ENCODE assay signal across 9 mouse cellular contexts in the genomic region with DNA sequence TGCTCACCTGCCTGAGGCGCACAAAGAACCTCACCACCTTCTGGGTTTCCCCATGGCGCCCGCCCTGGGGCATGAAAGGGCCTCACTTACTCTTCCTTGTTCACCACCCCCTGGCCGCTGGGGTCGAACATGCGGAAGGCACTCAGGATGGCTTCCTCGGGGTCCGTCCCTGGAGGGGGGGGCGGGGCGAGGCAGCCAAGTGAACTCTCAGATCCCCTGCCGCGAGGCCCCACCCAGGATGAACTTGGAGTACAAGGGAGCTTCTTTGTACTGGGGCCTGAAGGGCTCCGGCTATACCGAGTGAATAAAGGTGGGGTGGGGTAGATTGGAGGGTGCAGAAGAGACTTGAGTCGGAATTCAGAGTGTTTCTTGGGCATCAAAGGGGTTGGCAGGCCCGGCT. TPM values are rescaled to one million over a fixed set of nuclear protein-coding genes. Genes with fewer than 3 reads are reported as not detected.
A peak's percentile ranks its signal among the peaks of the same experiment; 100 is the strongest.
DNase-seq lines count a peak whose midpoint lies in the region; ATAC-seq lines count a peak whose summit lies in the region.
"Had no signal": no experiment of that assay in that cellular context is flagged by ENCODE, and none has a peak within 500 bp of the region (broad histone marks: within the 10 kb centered on the region; RNA-seq: fewer than 3 reads in every experiment).

No protein-coding gene starts in this region.

- H3K4me3 ChIP-seq in heart, embryonic 14.5 days (ENCODE audit: control insufficient read depth in 1 of 2, insufficient read depth in 1 of 2, low read depth in 1 of 2, low read length in 2 of 2), result peak overlapping the region; percentile 42 to 58
- H3K4me3 ChIP-seq in lung, embryonic 15.5 days, result no peak overlapping the region
- H3K4me3 ChIP-seq in limb, embryonic 12.5 days (replicated peaks), result no peak overlapping the region

- H3K4me2 ChIP-seq in heart, embryonic 14.5 days (ENCODE audit: low read length), result peak overlapping the region; percentile 73
- H3K4me2 ChIP-seq in lung, embryonic 15.5 days, result peak overlapping the region; percentile 42
- H3K4me2 ChIP-seq in limb, embryonic 12.5 days, result peak overlapping the region; percentile 15; the same call in 1 of the 2 replicates

- DNase-seq in heart, adult 11 months, result no peak
- no peak for DNase-seq in lung, postnatal 36 days
- DNase-seq in R1 (ENCODE audit: low read depth, low spot score), result peak; percentile 63
- no peak for DNase-seq in urinary bladder, postnatal 25 days (ENCODE audit: low spot score)
- no peak for DNase-seq in adipocyte (ENCODE audit: low spot score)

- H3K36me3 ChIP-seq in heart, embryonic 14.5 days (ENCODE audit: control insufficient read depth, insufficient read depth, low read length), result 0 out of 2 replicates have a peak, but pooled peaks cover 4% of the 10 kb centered on the region
- no peaks in the 10 kb centered on the region for H3K36me3 ChIP-seq in lung, embryonic 15.5 days
- no peaks in the 10 kb centered on the region for H3K36me3 ChIP-seq in limb, embryonic 12.5 days

- peak overlapping the region; percentile 81 for H3K9ac ChIP-seq in heart, embryonic 14.5 days (ENCODE audit: low read length)
- H3K9ac ChIP-seq in lung, embryonic 15.5 days, result no peak overlapping the region
- no peak overlapping the region for H3K9ac ChIP-seq in limb, embryonic 12.5 days (replicated peaks)

- H3K27ac ChIP-seq in heart, embryonic 14.5 days (replicated peaks in 1 of 2; ENCODE audit: control insufficient read depth in 1 of 2, insufficient read depth in 1 of 2, low read depth in 2 of 2, low read length in 2 of 2), result peak overlapping the region; percentile 77 to 81
- H3K27ac ChIP-seq in lung, embryonic 15.5 days, result no peak overlapping the region
- H3K27ac ChIP-seq in limb, embryonic 12.5 days, result no peak overlapping the region

- ATAC-seq in heart, embryonic 14.5 days (ENCODE audit: insufficient number of reproducible peaks, insufficient read depth, low FRiP score, low read depth), result no peak
- ATAC-seq in lung, embryonic 15.5 days (ENCODE audit: borderline replicate concordance, extremely low read depth, low FRiP score, low TSS enrichment), result no peak
- no peak for ATAC-seq in limb, embryonic 12.5 days (ENCODE audit: insufficient number of reproducible peaks, insufficient read depth, low FRiP score, low TSS enrichment, low read depth)

- H3K27me3 ChIP-seq in heart, embryonic 14.5 days (ENCODE audit: control insufficient read depth, insufficient read depth, low read length), result 0 out of 2 replicates have a peak, but pooled peaks cover under 1% of the 10 kb centered on the region
- peaks cover 4% of the 10 kb centered on the region; the same call in 1 of the 2 replicates for H3K27me3 ChIP-seq in lung, embryonic 15.5 days
- H3K27me3 ChIP-seq in limb, embryonic 12.5 days, result peaks cover 60% of the 10 kb centered on the region

- H3K9me3 ChIP-seq in heart, embryonic 14.5 days (ENCODE audit: control insufficient read depth, low read length), result no peaks in the 10 kb centered on the region
- no peaks in the 10 kb centered on the region for H3K9me3 ChIP-seq in lung, embryonic 15.5 days
- no peaks in the 10 kb centered on the region for H3K9me3 ChIP-seq in limb, embryonic 12.5 days

- H3K4me1 ChIP-seq in heart, embryonic 14.5 days (ENCODE audit: control insufficient read depth in 2 of 2, insufficient read depth in 2 of 2, low read length in 2 of 2), result peaks cover 52 to 55% of the 10 kb centered on the region in 2 experiments
- H3K4me1 ChIP-seq in lung, embryonic 15.5 days, result peaks cover 30% of the 10 kb centered on the region
- H3K4me1 ChIP-seq in limb, embryonic 12.5 days (replicated peaks), result peaks cover 43% of the 10 kb centered on the region

- WGBS in heart, embryonic 14.5 days, result 5% methylated on average over 16 of the region's 16 CpGs
- 15% methylated on average over 16 of the region's 16 CpGs for WGBS in lung, embryonic 15.5 days
- 13% methylated on average over 16 of the region's 16 CpGs for WGBS in limb, embryonic 12.5 days

RNA-seq across cellular contexts. Expression of a gene that starts 1.4 kb away (rescaled TPM):
- polyA plus RNA-seq in heart, embryonic 14.5 days (2014; fragmentation: Nextera tagmentation; extraction: Ambion mirVana), result 5,314 and 7,420 TPM in 2 replicates
- 273 and 720 TPM in 2 replicates for polyA plus RNA-seq in lung, embryonic 15.5 days (2015; fragmentation: Nextera tagmentation; extraction: Ambion mirVana)
- 1.3 and 2.4 TPM in 2 replicates for polyA plus RNA-seq in limb, embryonic 12.5 days (2016; fragmentation: Nextera tagmentation; extraction: Ambion mirVana)
- polyA plus RNA-seq: cortical plate, adult 2 months had no signal

RNA-seq across cellular contexts. Expression of a gene that starts 19.1 kb away (rescaled TPM):
- polyA plus RNA-seq in heart, embryonic 14.5 days (2014; fragmentation: Nextera tagmentation; extraction: Ambion mirVana), result 77.0 and 86.2 TPM in 2 replicates
- polyA plus RNA-seq in lung, embryonic 15.5 days (2015; fragmentation: Nextera tagmentation; extraction: Ambion mirVana), result 149 and 160 TPM in 2 replicates
- polyA plus RNA-seq in limb, embryonic 12.5 days (2016; fragmentation: Nextera tagmentation; extraction: Ambion mirVana), result 127 and 129 TPM in 2 replicates

RNA-seq across cellular contexts. Expression of a gene that starts 35.5 kb away (rescaled TPM):
- polyA plus RNA-seq in heart, embryonic 14.5 days (2014; fragmentation: Nextera tagmentation; extraction: Ambion mirVana), result 25.0 and 32.8 TPM in 2 replicates
- 31.3 and 37.6 TPM in 2 replicates for polyA plus RNA-seq in lung, embryonic 15.5 days (2015; fragmentation: Nextera tagmentation; extraction: Ambion mirVana)
- polyA plus RNA-seq in limb, embryonic 12.5 days (2016; fragmentation: Nextera tagmentation; extraction: Ambion mirVana), result 12.5 and 15.2 TPM in 2 replicates

RNA-seq across cellular contexts. Expression of a gene that starts 52.7 kb away (rescaled TPM):
- 0.39 and 0.65 TPM in 2 replicates for polyA plus RNA-seq in heart, embryonic 14.5 days (2014; fragmentation: Nextera tagmentation; extraction: Ambion mirVana)
- 1.7 and 1.9 TPM in 2 replicates for polyA plus RNA-seq in lung, embryonic 15.5 days (2015; fragmentation: Nextera tagmentation; extraction: Ambion mirVana)
- polyA plus RNA-seq in limb, embryonic 12.5 days (2016; fragmentation: Nextera tagmentation; extraction: Ambion mirVana), result 0.78 and 0.90 TPM in 2 replicates

RNA-seq across cellular contexts. Expression of a gene that starts 58.3 kb away (rescaled TPM):
- 17.8 and 19.1 TPM in 2 replicates for polyA plus RNA-seq in heart, embryonic 14.5 days (2014; fragmentation: Nextera tagmentation; extraction: Ambion mirVana)
- polyA plus RNA-seq in lung, embryonic 15.5 days (2015; fragmentation: Nextera tagmentation; extraction: Ambion mirVana), result 58.6 and 61.4 TPM in 2 replicates
- 52.8 and 57.9 TPM in 2 replicates for polyA plus RNA-seq in limb, embryonic 12.5 days (2016; fragmentation: Nextera tagmentation; extraction: Ambion mirVana)

Comparison
In these comparisons a context has a peak if more than half of its experiments do, and no peak if none do; other contexts are left out.
1. H3K27ac ChIP-seq: peak in heart, embryonic 14.5 days (2 of 2); none in lung, embryonic 15.5 days (single experiment) and limb, embryonic 12.5 days (single experiment).
2. H3K4me2 ChIP-seq: peak in every context shown above with its lines; median percentile 73 in heart, embryonic 14.5 days; 42 in lung, embryonic 15.5 days; 15 in limb, embryonic 12.5 days.
3. H3K4me3 ChIP-seq: peak in heart, embryonic 14.5 days (2 of 2); none in lung, embryonic 15.5 days (single experiment) and limb, embryonic 12.5 days (single experiment).
4. RNA of a gene that starts 1.4 kb away (polyA plus RNA-seq): 5,314 to 7,420 TPM in heart, embryonic 14.5 days and 273 to 720 TPM in lung, embryonic 15.5 days; 1.3 to 2.4 TPM in limb, embryonic 12.5 days; every median in the first group is over 10 times any median in the second.